Mouse (Mus musculus): ENCODE data around the gene Hhat. TPM values are rescaled to one million over a fixed set of nuclear protein-coding genes. Genes with fewer than 3 reads are reported as not detected.

The Hhat gene
- polyA plus RNA-seq, 1 experiment from 2014 or later = 0.85 TPM

- Histone ChIP-seq H3K36me3 (ENCODE audit: inconsistent target) (no peaks in the 10 kb centered on the region), H3K4me3 (ENCODE audit: inconsistent target) (no peak overlapping the region), H3K79me2 (ENCODE audit: inconsistent target) (no peaks in the 10 kb centered on the region), H3K27ac (no peak overlapping the region)
- 43% methylated on average over 7 of the region's 7 CpGs for WGBS (ENCODE audit: missing documents)
Measured at GRCm38 (mm10) chr1:192762946-192763933, 7.8 kb downstream of the Hhat start.

DNA sequence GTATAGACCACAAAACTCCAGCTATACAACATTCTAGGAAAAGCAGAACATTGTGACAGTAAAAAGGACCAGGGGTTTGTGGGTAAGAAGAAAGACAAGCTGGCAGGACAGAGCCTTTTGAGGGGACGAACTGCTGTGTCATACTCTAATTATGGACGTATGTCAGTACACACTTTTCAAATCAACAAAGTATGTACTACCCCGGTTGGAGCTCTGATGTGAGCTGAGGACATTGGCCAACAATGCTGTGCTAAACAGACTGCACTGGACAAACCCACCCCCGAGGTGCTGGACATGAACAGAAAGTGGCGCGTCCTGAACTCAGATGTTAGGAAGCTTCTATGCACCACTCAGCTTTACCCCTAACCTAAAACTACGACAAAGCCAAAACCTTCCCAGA is 14.3 kb downstream of the Hhat start:
- 75% methylated on average over 7 of the region's 7 CpGs for WGBS (ENCODE audit: missing documents)

DNA sequence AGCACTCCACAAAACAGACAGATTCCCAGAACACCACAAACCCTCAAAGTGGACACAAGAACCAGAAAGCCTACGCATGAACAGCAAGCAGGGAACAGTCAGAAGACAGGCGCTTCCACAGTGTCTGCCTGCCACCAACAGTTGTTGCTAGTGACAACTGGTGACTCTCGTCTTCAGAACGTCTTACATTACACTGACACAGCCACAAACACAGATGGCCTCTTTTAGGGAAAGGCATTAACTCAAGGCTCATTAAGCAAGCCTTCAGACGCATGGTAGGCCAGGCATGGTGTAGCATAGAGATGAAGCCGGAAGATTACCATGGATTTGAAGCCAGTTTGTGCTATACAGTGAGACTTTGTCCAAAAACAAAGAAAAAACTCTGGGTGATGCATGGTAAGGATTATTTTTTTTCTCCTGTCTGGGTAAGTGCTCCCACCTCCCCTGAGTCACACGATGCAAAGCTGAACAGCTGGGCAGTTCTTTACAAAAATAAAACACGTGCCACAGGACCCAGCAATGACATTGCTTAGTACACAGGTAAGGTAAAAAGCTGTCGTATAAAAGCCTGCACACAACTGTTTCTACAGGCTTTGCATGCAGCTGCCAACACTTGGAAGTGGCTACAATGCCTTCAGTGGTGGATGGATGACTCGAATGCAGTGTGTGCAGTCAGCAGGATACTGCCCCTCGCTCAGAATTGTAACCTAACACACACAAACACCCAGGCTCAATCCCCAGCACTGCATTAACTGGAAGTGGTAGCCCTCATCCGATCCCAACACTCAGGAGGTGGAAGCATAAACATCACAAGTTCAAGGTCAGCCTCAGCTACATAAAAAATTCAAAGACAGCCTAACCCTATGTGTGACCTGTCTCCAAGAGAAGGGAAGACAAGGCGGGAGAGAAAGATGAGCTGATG is 15.1 kb downstream of the Hhat start:
- 93% methylated on average over 13 of the region's 13 CpGs for WGBS (ENCODE audit: missing documents)

More for the DNA sequence above, 14.3 kb downstream of the Hhat start:
- Histone ChIP-seq H3K79me2 (ENCODE audit: inconsistent target) (no peaks in the 10 kb centered on the region), H3K4me3 (ENCODE audit: inconsistent target) (no peak overlapping the region), H3K27ac (no peak overlapping the region), H3K36me3 (ENCODE audit: inconsistent target) (no peaks in the 10 kb centered on the region)

DNA sequence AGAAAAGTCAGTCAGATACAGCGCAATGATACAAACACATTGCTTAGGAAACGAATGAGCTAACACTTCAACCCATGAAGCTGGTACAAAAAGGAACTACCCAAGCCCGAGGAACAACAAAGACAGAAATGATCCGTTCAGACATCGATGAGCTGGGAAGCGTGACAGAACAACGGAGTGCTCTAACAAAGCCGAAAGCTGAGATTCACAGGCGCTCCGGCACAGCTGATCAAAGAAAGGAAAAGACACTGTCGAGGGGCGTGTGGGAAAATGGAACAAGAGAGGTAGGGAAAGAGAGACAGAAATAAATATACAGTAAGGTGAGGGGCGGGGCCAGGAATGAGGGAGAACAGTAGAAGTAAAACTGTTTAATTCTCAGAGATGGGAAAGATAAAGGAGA is 15.8 kb downstream of the Hhat start:
- Histone ChIP-seq H3K79me2 (ENCODE audit: inconsistent target) (no peaks in the 10 kb centered on the region), H3K27ac (no peak overlapping the region), H3K36me3 (ENCODE audit: inconsistent target) (no peaks in the 10 kb centered on the region), H3K4me3 (ENCODE audit: inconsistent target) (no peak overlapping the region)
- WGBS (ENCODE audit: missing documents) = 92% methylated on average over 13 of the region's 13 CpGs

More for the DNA sequence above, 15.1 kb downstream of the Hhat start:
- Histone ChIP-seq H3K79me2 (ENCODE audit: inconsistent target) (no peaks in the 10 kb centered on the region), H3K27ac (no peak overlapping the region), H3K36me3 (ENCODE audit: inconsistent target) (no peaks in the 10 kb centered on the region), H3K4me3 (ENCODE audit: inconsistent target) (no peak overlapping the region)

DNA sequence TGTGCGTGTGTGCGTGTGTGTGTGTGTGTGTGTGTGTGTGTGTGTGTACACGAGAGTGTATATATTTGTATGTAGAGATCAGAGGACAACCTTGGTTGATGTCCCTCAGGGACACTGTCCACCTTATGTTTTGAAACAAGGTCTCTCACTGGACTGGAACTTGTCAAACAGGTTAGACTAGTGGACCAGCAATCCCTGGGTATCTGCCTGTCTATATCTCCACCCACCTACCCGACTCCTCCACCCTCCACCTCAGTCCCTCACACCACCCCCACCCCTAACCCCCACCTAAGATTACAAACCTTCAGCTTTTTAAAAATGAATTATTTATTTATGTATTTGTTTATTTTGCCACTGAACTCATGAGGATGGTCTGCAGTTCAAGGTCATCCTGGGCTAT is 16.8 kb downstream of the Hhat start:
- H3K79me2 ChIP-seq (ENCODE audit: inconsistent target) = no peaks in the 10 kb centered on the region
- H3K4me3 ChIP-seq (ENCODE audit: inconsistent target) = no peak overlapping the region
- 91% methylated on average over 1 of the region's 4 CpGs for WGBS (ENCODE audit: missing documents)
- H3K36me3 ChIP-seq (ENCODE audit: inconsistent target) = no peaks in the 10 kb centered on the region
- peak overlapping the region; percentile 82; the same call in 1 of the 2 replicates for H3K27ac ChIP-seq

- Histone ChIP-seq H3K36me3 (ENCODE audit: inconsistent target) (no peaks in the 10 kb centered on the region), H3K27ac (peak overlapping the region; percentile 82), H3K79me2 (ENCODE audit: inconsistent target) (no peaks in the 10 kb centered on the region), H3K4me3 (ENCODE audit: inconsistent target) (peak overlapping the region; percentile 29)
- 2% methylated on average over 8 of the region's 8 CpGs for WGBS (ENCODE audit: missing documents)
Measured at GRCm38 (mm10) chr1:192752659-192753601, 18.1 kb downstream of the Hhat start.

DNA sequence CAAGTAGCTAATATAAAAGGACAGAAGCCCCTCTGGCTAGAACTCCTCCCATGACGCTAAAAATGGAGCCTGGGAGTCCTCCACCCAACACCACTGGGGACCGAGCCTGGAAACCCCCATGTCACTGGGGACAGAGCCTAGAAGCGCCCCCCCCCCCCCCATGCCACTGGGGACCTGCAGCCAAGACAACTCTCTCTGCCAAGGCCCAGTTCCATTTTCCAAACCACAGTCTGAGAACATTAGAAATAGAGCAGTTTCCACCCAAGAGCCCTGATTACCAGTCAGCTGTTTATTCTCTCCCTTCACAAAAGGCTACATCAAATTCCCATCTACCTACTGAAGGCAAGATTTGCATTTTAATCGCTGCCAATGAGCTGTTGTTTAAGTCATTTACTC is 21.0 kb downstream of the Hhat start:
- Histone ChIP-seq H3K27ac (no peak overlapping the region), H3K36me3 (ENCODE audit: inconsistent target) (no peaks in the 10 kb centered on the region), H3K4me3 (ENCODE audit: inconsistent target) (no peak overlapping the region), H3K79me2 (ENCODE audit: inconsistent target) (no peaks in the 10 kb centered on the region)
- 91% methylated on average over 4 of the region's 4 CpGs for WGBS (ENCODE audit: missing documents)

GRCm38 (mm10) chr1:192749270-192750041 is 21.6 kb downstream of the Hhat start:
- no peaks in the 10 kb centered on the region for H3K36me3 ChIP-seq (ENCODE audit: inconsistent target)
- H3K4me3 ChIP-seq (ENCODE audit: inconsistent target) = no peak overlapping the region
- H3K27ac ChIP-seq = no peak overlapping the region
- 96% methylated on average over 6 of the region's 6 CpGs for WGBS (ENCODE audit: missing documents)
- no peaks in the 10 kb centered on the region for H3K79me2 ChIP-seq (ENCODE audit: inconsistent target)

DNA sequence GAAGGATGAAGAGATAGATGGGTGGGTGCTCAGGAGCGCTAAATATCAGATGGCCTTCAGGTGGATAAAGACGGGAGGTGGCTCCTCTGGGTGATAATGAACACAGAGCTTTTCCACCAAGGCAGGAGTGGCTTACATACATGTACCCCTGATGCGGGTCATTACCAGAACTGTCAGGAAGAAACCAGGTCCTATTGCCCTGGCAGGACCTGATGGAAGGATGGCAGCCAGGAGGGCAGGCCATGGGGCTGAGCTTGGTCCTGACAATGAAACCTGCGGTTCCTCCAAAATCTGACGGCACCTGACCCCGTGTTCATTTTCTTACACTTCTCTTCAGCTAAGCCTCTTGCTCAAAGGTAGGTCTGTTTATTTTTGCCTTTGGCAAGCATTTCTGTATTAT is 24.8 kb downstream of the Hhat start:
- WGBS (ENCODE audit: missing documents) = 97% methylated on average over 6 of the region's 6 CpGs
- Histone ChIP-seq H3K36me3 (ENCODE audit: inconsistent target) (no peaks in the 10 kb centered on the region), H3K27ac (no peak overlapping the region), H3K4me3 (ENCODE audit: inconsistent target) (no peak overlapping the region), H3K79me2 (ENCODE audit: inconsistent target) (no peaks in the 10 kb centered on the region)

DNA sequence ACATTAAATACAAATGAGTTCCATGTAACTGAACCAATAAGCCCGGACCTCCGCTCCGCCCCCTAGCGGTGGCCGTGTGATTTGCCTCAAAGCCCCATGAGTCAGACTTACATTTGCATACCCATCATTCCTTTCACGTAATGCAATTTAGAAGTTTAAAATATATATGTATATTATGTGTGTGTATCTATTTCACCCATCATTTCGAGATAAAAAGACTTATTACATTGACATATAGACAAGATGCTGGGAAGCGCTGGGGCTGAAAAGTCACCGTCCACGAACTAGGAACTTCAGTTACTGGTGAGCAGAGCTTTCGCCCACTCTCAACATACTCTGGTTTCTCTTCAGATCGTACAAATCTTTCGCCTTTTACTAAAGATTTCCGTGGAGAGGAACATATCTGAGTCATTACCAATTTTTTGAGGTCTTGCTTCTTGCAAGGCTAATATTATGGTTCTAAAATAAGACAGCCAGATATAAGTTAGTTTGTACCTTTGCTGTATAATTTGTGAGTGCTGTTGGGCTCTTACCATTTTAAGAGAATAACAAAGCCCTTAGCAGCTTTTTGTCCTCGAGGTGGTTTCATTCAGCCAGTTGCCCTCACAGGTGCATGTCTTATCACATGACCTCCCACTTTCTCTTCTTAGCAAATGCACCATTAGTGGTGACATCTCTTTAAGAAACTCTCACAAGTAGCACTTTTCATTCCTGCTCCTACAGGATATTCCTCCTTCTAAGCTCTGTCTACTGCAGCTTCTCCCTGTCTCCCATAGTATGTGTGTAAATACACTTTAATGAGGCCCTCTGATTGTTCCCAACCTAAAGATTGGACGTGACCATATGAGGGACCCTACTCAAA is 25.6 kb downstream of the Hhat start:
- 29% methylated on average over 16 of the region's 16 CpGs for WGBS (ENCODE audit: missing documents)
- H3K27ac ChIP-seq = no peak overlapping the region
- H3K79me2 ChIP-seq (ENCODE audit: inconsistent target) = no peaks in the 10 kb centered on the region
- H3K4me3 ChIP-seq (ENCODE audit: inconsistent target) = no peak overlapping the region
- no peaks in the 10 kb centered on the region for H3K36me3 ChIP-seq (ENCODE audit: inconsistent target)

DNA sequence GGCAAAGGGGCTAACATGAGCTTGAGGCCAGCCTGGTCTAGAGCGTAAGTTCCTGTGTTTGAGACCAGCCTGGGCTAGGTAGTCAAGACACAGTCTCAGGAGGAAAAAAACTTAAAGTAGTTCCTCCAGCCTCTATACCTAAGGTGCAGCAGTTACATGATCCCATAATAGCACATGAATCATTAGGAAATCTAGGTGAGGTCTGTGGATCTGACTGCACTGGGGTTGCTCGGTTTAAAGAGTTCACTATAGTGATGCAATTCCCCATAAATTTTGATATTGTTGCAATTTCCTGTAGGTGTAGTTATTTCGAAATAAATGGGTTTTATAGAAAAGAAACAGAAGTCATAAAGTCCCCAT is 26.2 kb downstream of the Hhat start:
- no peaks in the 10 kb centered on the region for H3K36me3 ChIP-seq (ENCODE audit: inconsistent target)
- no peak overlapping the region for H3K4me3 ChIP-seq (ENCODE audit: inconsistent target)
- 54% methylated on average over 3 of the region's 3 CpGs for WGBS (ENCODE audit: missing documents)
- H3K79me2 ChIP-seq (ENCODE audit: inconsistent target) = no peaks in the 10 kb centered on the region
- H3K27ac ChIP-seq = no peak overlapping the region

- Histone ChIP-seq H3K4me3 (ENCODE audit: inconsistent target) (no peak overlapping the region), H3K27ac (peak overlapping the region; percentile 67), H3K36me3 (ENCODE audit: inconsistent target) (no peaks in the 10 kb centered on the region), H3K79me2 (ENCODE audit: inconsistent target) (no peaks in the 10 kb centered on the region)
- WGBS (ENCODE audit: missing documents) = 83% methylated on average over 7 of the region's 7 CpGs
Measured at GRCm38 (mm10) chr1:192742394-192743251, 28.4 kb downstream of the Hhat start.

Measured in macrophage (primary cell).